Mouse (Mus musculus) neutrophil, adult 65 days (primary cell): ENCODE measurements around the gene Tnni3. TPM values are rescaled to one million over a fixed set of nuclear protein-coding genes. Genes with fewer than 3 reads are reported as not detected.

Experiments
- total RNA-seq: library from RNA; stranded (reverse); gene quantifications from 2 replicates; pipeline ENCODE4 v1.2.4, GENCODE M21; 2023

The Tnni3 gene
- total RNA-seq = 1.1 TPM in 1 of 2 replicates, not detected in the other

GRCm38 (mm10) chr7:4524212-4524922 is at the start of gene Tnni3:
TSS of gene Tnni3 (minus strand) at chr7:4524229.

GRCm38 (mm10) chr7:4547221-4547641 is 23.2 kb upstream of the Tnni3 start, which contains the start of gene Syt5:
TSS of gene Syt5 (minus strand) at chr7:4547541.

GRCm38 (mm10) chr7:4532005-4532729 is 8.1 kb upstream of the Tnni3 start, which contains the start of gene Dnaaf3:
TSS of gene Dnaaf3 (minus strand) at chr7:4532453.

GRCm38 (mm10) chr7:4516332-4517050 is 7.5 kb downstream of the Tnni3 start, which contains the start of gene Tnnt1:
TSS of gene Tnnt1 (minus strand) at chr7:4516382.

GRCm38 (mm10) chr7:4501558-4502397 is 22.3 kb downstream of the Tnni3 start, which contains the start of gene Ppp1r12c:
TSS of gene Ppp1r12c (minus strand) at chr7:4501680.

Other genes starting within 250 kb of the Tnni3 start
- not detected in 2 replicates for gene Ncr1, start 186.5 kb downstream of the Tnni3 start, total RNA-seq
- 0.19 and 0.43 TPM in 2 replicates for gene Gp6, start 126.5 kb downstream of the Tnni3 start, total RNA-seq
- 1.8 and 3.3 TPM in 2 replicates for gene Rdh13, start 78.6 kb downstream of the Tnni3 start, total RNA-seq
- 2.8 and 9.7 TPM in 2 replicates for gene Eps8l1, start 63.6 kb downstream of the Tnni3 start, total RNA-seq
- 249 and 345 TPM in 2 replicates for gene Ppp1r12c, start 22.5 kb downstream of the Tnni3 start, total RNA-seq
- 7.6 and 10.7 TPM in 2 replicates for gene Tnnt1, start 7.8 kb downstream of the Tnni3 start, total RNA-seq
- 0.23 and 0.28 TPM in 2 replicates for gene Dnaaf3, start 8.2 kb upstream of the Tnni3 start, total RNA-seq
- not detected in 2 replicates for gene Syt5, start 23.3 kb upstream of the Tnni3 start, total RNA-seq
- gene Ptprh, start 79.8 kb upstream of the Tnni3 start, total RNA-seq = 0.18 TPM in 1 of 2 replicates, not detected in the other
- gene Tmem86b, start 107.2 kb upstream of the Tnni3 start, total RNA-seq = 19.8 and 28.6 TPM in 2 replicates
- gene Ppp6r1, start 134.8 kb upstream of the Tnni3 start, total RNA-seq = 161 and 201 TPM in 2 replicates
- gene Hspbp1, start 160.8 kb upstream of the Tnni3 start, total RNA-seq = 14.1 and 21.6 TPM in 2 replicates
- not detected in 2 replicates for gene Brsk1, start 166.4 kb upstream of the Tnni3 start, total RNA-seq
- gene Tmem150b, start 201.0 kb upstream of the Tnni3 start, total RNA-seq = 8.8 and 12.9 TPM in 2 replicates
- gene Kmt5c, start 215.9 kb upstream of the Tnni3 start, total RNA-seq = 70.4 and 103 TPM in 2 replicates
- 11.2 and 13.4 TPM in 2 replicates for gene Cox6b2, start 228.9 kb upstream of the Tnni3 start, total RNA-seq
- gene Fam71e2, start 247.1 kb upstream of the Tnni3 start, total RNA-seq = not detected in 2 replicates